Mouse (Mus musculus) limb, embryonic 10.5 days (tissue): Measurements from ENCODE around the gene Sec63. TPM values are rescaled to one million over a fixed set of nuclear protein-coding genes. Genes with fewer than 3 reads are reported as not detected.

Source experiments
- DNase-seq: peaks from one replicate; pipeline ENCODE4 v3.0.0-alpha.2; 2017; ENCODE audit warnings: low spot score
- H3K27ac ChIP-seq: fragments of 300-500 bp; sonication (generic); 2 replicates; pipeline ENCODE4 v1.5.1; 2016; ENCODE audit warnings: mild to moderate bottlenecking
- H3K27me3 ChIP-seq: fragments of 300-500 bp; sonication (generic); 2 replicates; pipeline ENCODE4 v1.6.1; 2016; ENCODE audit warnings: low read depth, mild to moderate bottlenecking; ENCODE audit not compliant: poor library complexity, severe bottlenecking
- H3K36me3 ChIP-seq: fragments of 300-500 bp; sonication (generic); 2 replicates; pipeline ENCODE4 v1.6.1; 2016; ENCODE audit warnings: mild to moderate bottlenecking, moderate library complexity
- H3K4me1 ChIP-seq: fragments of 300-500 bp; sonication (generic); 2 replicates; pipeline ENCODE4 v1.6.1; 2016
- H3K4me3 ChIP-seq: fragments of 300-500 bp; sonication (generic); 2 replicates; pipeline ENCODE4 v1.5.1; 2016; ENCODE audit warnings: mild to moderate bottlenecking, moderate library complexity
- H3K9me3 ChIP-seq: fragments of 300-500 bp; sonication (generic); replicated peaks from 2 replicates; pipeline ENCODE4 v1.6.1; 2016; ENCODE audit warnings: mild to moderate bottlenecking
- WGBS: fragments of 180-500 bp; shearing (Covaris S2); methylation state at CpG from one replicate; pipeline ENCODE4 v1.1.7; 2016; 5-methylcytosine and 5-hydroxymethylcytosine counted together
- polyA plus RNA-seq: library from polyadenylated mRNA; unstranded; fragments of >200 nt; fragmentation: Nextera tagmentation; extraction: Ambion mirVana; gene quantifications from 2 replicates; pipeline ENCODE4 v1.2.1, GENCODE M21; 2016

The Sec63 gene
- polyA plus RNA-seq, 1 experiment from 2014 or later: 29.9 TPM

GRCm38 (mm10) chr10:42857021-42857420, 95.7 kb downstream of the Sec63 start:
- Histone ChIP-seq H3K36me3 (no peaks in the 10 kb centered on the region), H3K9me3 (no peaks in the 10 kb centered on the region), H3K27ac (no peak overlapping the region), H3K27me3 (0 out of 2 replicates have a peak, but pooled peaks cover 6% of the 10 kb centered on the region), H3K4me1 (peaks cover 29% of the 10 kb centered on the region), H3K4me3 (no peak overlapping the region)
- no peak for DNase-seq
- WGBS: 91% methylated on average over 2 of the region's 2 CpGs

DNA sequence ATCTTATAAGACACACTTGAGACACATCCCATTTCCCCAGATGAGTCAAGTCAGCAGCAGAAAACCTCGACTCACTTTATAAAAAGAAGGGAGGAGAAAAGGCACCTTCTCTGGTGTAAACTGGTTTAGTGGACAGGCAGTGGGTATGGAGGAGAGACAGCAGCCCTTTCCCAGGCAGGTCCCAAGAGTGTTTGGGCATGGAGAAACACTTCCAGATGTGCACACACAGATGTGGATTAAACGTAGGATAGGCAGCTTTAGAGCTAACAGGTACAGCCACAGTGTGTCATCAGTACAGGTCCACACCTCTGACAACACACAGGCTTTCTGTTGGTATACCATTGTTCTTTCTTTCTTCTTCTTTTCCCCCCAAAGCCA, 98.5 kb downstream of the Sec63 start:
- H3K36me3 ChIP-seq: no peaks in the 10 kb centered on the region

DNA sequence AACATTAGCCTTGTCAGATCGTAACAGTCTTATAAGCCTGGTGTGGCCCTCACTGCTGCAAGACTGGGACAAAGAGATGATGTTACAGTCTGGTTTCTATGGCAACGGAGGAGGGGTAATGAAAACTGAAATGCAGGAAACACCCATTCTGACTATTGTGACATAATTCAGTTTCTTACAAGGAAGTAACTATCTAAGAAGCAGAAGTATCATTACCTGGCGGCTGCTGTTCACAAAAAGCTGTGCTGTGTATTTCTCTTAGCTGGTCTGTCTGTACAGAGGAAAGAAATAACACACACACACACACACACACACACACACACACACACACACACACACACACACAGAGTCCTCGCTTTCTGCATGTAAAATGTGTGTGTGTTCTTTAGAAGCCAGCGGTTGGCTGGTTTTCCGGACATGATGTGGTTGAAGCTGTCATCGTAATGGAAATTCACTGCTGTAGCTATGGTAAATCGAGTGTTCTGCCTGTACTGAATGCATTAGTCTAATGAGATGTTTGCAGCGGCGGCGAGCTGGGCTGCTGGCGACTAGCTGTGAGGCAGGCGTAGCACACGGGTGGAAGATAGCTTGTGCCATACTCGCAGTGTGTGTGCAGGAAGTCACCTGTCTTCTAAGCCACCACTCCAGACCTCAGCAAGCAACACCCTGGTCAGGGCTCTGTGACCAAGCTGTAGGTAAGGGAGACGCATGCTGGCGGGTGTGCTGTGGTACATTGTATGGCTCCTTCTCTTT, 99.0 kb downstream of the Sec63 start, which contains the start of gene Scml4:
Scml4 (plus strand) TSS at position 212 of the 753 bp plus-strand sequence.
- Histone ChIP-seq H3K4me3 (no peak within 1 kb of the TSS), H3K27ac (peak within 1 kb of the TSS; percentile 72), H3K9me3 (no peaks in the 10 kb centered on the region), H3K36me3 (no peaks in the 10 kb centered on the region), H3K4me1 (peaks cover 56% of the 10 kb centered on the region), H3K27me3 (no peaks in the 10 kb centered on the region)
- WGBS: 64% methylated on average over 17 of the region's 17 CpGs
- peak; percentile 56 for DNase-seq

More for the DNA sequence above, 98.5 kb downstream of the Sec63 start:
- H3K4me3 ChIP-seq: no peak overlapping the region
- no peak for DNase-seq
- no peaks in the 10 kb centered on the region for H3K27me3 ChIP-seq
- peak overlapping the region; percentile 72 for H3K27ac ChIP-seq
- peaks cover 56% of the 10 kb centered on the region for H3K4me1 ChIP-seq
- no peaks in the 10 kb centered on the region for H3K9me3 ChIP-seq
- WGBS: 41% methylated on average over 2 of the region's 2 CpGs

DNA sequence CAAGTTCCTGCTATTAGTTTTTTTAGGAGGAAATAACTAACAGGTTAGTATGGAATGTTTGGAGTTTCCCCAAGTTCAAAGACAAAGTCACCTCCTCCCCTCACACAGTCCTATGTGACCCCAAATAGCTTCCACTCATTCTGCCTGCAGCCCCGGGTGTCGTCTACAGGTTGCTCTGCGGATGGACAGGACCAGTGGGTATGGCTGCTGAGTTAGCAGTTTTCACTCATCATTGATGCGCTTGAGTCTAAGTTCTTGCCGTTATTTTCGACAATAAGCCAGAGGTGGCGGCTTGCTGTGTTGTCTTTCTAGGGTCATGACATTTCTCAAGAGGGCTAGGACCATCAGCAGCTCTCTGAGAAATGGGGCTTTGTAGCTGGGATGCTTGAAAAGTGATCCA, 100.2 kb downstream of the Sec63 start:
- H3K9me3 ChIP-seq: no peaks in the 10 kb centered on the region
- H3K27ac ChIP-seq: no peak overlapping the region
- H3K27me3 ChIP-seq: no peaks in the 10 kb centered on the region
- 87% methylated on average over 7 of the region's 7 CpGs for WGBS
- no peak for DNase-seq
- H3K36me3 ChIP-seq: no peaks in the 10 kb centered on the region
- no peak overlapping the region for H3K4me3 ChIP-seq
- H3K4me1 ChIP-seq: peaks cover 55% of the 10 kb centered on the region

GRCm38 (mm10) chr10:42862102-42862740, 100.9 kb downstream of the Sec63 start:
- no peaks in the 10 kb centered on the region for H3K27me3 ChIP-seq

DNA sequence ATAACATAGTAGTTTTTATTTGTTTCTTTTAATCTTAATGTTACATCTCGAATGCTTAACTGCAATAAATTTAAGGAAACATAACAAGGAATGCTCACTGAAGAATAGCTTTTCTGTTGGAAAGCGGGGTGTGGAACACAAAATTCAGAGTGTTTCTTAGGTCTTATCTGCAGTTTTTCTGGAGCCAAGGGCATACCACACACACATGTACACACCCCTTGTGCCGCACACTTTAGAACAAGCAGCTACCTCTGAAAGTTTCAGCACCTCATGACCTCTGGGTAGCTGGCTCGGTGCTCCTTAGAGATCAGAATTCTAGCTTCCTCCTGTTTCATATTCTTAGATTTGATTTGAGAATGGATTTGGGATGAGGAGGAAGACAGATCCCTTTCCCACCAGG, 101.5 kb downstream of the Sec63 start:
- Histone ChIP-seq H3K27me3 (no peaks in the 10 kb centered on the region), H3K27ac (no peak overlapping the region), H3K4me1 (peaks cover 55% of the 10 kb centered on the region), H3K4me3 (no peak overlapping the region), H3K36me3 (no peaks in the 10 kb centered on the region), H3K9me3 (no peaks in the 10 kb centered on the region)
- WGBS: 79% methylated on average over 4 of the region's 4 CpGs
- DNase-seq: no peak

More at GRCm38 (mm10) chr10:42862102-42862740, 100.9 kb downstream of the Sec63 start:
- H3K4me1 ChIP-seq: peaks cover 55% of the 10 kb centered on the region
- no peaks in the 10 kb centered on the region for H3K36me3 ChIP-seq
- whole genome bisulfite sequencing: 50% methylated on average over 13 of the region's 13 CpGs
- H3K27ac ChIP-seq: no peak overlapping the region
- H3K9me3 ChIP-seq: no peaks in the 10 kb centered on the region
- no peak for DNase-seq
- peak overlapping the region; percentile 10; the same call in 1 of the 2 replicates for H3K4me3 ChIP-seq

- Histone ChIP-seq H3K4me3 (peak overlapping the region; percentile 36), H3K36me3 (no peaks in the 10 kb centered on the region), H3K9me3 (no peaks in the 10 kb centered on the region), H3K27ac (peak overlapping the region; percentile 72; the same call in 1 of the 2 replicates), H3K4me1 (peaks cover 55% of the 10 kb centered on the region), H3K27me3 (no peaks in the 10 kb centered on the region)
- peak; percentile 46 for DNase-seq
- WGBS: 54% methylated on average over 31 of the region's 31 CpGs
Observed at GRCm38 (mm10) chr10:42863621-42864391, 102.5 kb downstream of the Sec63 start.

DNA sequence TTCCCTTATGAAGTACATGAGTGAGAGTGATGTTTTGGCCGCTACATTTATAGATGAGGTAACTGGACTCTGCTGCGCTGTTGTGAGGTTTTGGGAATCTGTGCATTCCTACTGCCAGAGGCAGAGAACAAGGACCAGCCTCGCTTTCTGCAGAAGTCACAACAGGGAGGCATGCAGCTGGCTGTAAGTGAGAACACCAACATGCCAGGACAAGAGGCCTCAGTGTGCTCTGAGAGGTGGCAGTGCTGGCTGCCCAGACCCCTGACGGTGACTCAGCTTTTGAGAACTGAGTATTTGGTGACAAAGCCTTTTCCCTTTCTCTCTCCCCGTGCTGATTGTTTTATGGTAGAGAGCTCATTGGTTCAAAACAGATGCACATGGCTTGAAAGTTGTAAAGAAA, 103.4 kb downstream of the Sec63 start:
- DNase-seq: peak; percentile 43
- no peaks in the 10 kb centered on the region for H3K36me3 ChIP-seq
- peaks cover 53% of the 10 kb centered on the region for H3K4me1 ChIP-seq
- no peaks in the 10 kb centered on the region for H3K27me3 ChIP-seq
- H3K27ac ChIP-seq: peak overlapping the region; percentile 72; the same call in 1 of the 2 replicates
- H3K9me3 ChIP-seq: no peaks in the 10 kb centered on the region
- WGBS: 41% methylated on average over 5 of the region's 5 CpGs
- H3K4me3 ChIP-seq: no peak overlapping the region

DNA sequence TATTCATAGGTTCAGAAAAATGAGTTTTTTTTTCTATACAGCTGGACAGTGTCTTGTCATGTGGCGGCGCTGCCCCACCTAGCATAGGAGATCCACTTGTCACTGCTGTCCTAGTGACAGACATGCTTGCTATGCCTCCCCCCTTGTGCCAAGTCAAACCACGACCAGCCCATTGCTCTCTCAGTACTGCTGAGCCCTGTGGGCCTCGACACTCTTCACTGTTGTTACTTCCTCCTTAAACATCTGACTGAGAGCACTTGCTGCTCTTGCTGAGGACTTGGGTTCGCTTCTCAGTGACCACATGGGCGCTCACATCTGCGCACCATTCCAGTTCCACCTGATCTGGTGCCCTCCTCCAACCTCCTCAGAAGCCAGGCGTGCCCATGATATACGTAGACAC, 107.1 kb downstream of the Sec63 start:
- H3K36me3 ChIP-seq: no peaks in the 10 kb centered on the region
- WGBS: 91% methylated on average over 9 of the region's 9 CpGs
- no peaks in the 10 kb centered on the region for H3K27me3 ChIP-seq
- H3K4me3 ChIP-seq: no peak overlapping the region
- no peak for DNase-seq
- H3K4me1 ChIP-seq: peaks cover 34% of the 10 kb centered on the region
- no peak overlapping the region for H3K27ac ChIP-seq
- H3K9me3 ChIP-seq: no peaks in the 10 kb centered on the region

- Histone ChIP-seq H3K4me3 (no peak overlapping the region), H3K9me3 (no peaks in the 10 kb centered on the region), H3K4me1 (peaks cover 24% of the 10 kb centered on the region), H3K27me3 (no peaks in the 10 kb centered on the region), H3K36me3 (no peaks in the 10 kb centered on the region), H3K27ac (no peak overlapping the region)
- no peak for DNase-seq
- WGBS: 75% methylated on average over 6 of the region's 6 CpGs
Observed at GRCm38 (mm10) chr10:42869467-42869866, 108.2 kb downstream of the Sec63 start.

DNA sequence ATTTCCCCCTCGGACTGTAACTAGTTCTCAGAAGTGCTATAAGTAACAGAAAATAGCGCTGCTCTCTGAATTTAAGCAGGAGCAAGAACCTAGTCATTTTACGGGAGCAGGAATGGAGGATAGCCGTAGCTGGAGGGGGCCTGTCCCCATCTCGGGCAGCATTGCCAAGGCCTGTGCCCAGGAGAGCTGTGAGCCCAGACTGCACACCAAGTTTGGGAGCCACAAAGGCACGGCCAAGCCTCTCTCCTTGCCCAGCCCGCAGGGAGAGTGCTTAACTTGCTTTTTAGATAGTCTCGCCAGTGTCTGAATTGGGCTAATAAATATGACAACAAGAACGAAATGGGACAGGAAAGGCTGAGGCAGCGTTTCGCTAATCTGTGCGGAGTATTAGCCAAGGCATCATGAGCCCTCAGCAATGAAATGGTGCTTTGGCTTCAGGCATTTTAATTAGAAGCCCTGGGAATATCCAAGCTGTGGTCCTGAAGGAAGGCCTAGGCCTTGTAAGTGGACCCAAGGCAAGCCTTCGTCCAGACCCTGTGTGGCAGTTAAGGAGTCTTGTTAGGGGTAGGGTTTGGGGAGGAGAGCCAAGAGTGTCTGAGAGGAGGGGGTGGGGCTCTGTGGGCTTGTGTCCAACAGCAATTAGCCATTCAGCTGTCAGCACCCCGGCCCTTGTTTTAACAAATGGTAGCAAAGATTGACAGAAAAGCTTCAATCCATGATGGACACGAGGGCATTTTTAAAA, 111.1 kb downstream of the Sec63 start:
- H3K4me3 ChIP-seq: no peak overlapping the region
- no peaks in the 10 kb centered on the region for H3K27me3 ChIP-seq
- no peaks in the 10 kb centered on the region for H3K9me3 ChIP-seq
- H3K4me1 ChIP-seq: peaks cover 14% of the 10 kb centered on the region
- WGBS: 63% methylated on average over 15 of the region's 15 CpGs
- H3K27ac ChIP-seq: peak overlapping the region; percentile 64
- H3K36me3 ChIP-seq: no peaks in the 10 kb centered on the region
- no peak for DNase-seq

DNA sequence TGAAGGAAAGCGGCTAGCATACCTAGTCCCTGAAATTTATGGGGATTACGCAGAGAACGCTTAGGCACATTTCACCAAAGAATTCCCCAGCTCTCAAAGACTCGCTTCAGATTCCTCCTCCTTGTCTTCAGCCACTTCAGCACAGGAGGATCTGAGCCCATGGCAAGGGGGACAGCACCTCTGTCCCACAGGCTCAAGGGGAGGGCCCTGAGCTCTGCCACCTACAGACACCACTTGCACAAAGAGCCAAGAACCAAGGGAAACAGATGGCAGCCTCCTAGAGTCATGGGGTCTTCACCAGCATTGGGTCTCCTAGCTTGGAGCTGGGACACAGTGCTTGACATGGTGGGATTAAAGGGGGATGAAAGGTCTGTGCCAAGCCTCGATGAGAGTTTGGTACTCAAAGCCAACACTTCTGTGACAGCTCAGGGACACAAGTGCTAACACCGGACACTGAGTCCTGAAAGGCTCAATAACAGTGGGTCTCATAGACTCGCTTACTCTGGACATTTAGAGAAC, 111.8 kb downstream of the Sec63 start:
- 86% methylated on average over 7 of the region's 7 CpGs for WGBS
- Histone ChIP-seq H3K9me3 (no peaks in the 10 kb centered on the region), H3K4me3 (no peak overlapping the region), H3K27ac (no peak overlapping the region), H3K4me1 (peaks cover 14% of the 10 kb centered on the region), H3K36me3 (no peaks in the 10 kb centered on the region), H3K27me3 (no peaks in the 10 kb centered on the region)
- no peak for DNase-seq
